Mouse (Mus musculus): ENCODE data around the gene Sprn.

DNA sequence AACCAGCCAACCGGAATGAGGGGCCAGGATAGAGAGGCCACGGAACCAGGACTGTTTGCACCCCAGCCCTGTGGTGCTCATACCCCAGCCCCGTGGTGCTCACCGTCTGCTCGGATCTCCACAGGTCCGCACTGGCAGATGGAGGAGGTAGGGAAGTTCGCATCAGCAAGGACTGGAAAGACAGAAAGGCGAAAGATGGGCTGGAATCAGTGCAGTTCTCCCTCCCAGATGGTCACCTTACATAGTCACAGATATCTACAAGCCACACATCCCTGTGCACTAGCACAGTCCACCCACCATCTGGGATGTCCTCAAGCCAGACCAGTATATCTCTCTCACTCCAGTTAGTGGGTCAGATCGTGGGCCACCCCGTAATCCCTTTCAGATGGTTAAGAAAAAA lies 53.2 kb downstream of the Sprn start:
- no peak for TF ChIP-seq POLR2A (IDR thresholded peaks at IDR 0.05; ENCODE audit: control insufficient read depth, low read depth, low read length)
- no peak for TF ChIP-seq CTCF (IDR thresholded peaks at IDR 0.05; ENCODE audit: control insufficient read depth, insufficient read depth, insufficient replicate concordance, low read depth, low read length)
